Mouse (Mus musculus) bone marrow, adult 2 months (tissue): ENCODE results near the gene Sycp2. TPM values are rescaled to one million over a fixed set of nuclear protein-coding genes. Genes with fewer than 3 reads are reported as not detected.

ENCODE experiments used
- H3K27ac ChIP-seq: fragments of 200-500 bp; 2 replicates; pipeline ENCODE4 v1.5.1; 2012; ENCODE audit warnings: low read depth, mild to moderate bottlenecking, control low read depth, inconsistent platforms, low read length; ENCODE audit not compliant: control insufficient read depth, poor library complexity, insufficient read depth
- H3K4me1 ChIP-seq: fragments of 200-500 bp; 2 replicates; pipeline ENCODE4 v1.6.1; 2011; ENCODE audit warnings: low read length; ENCODE audit not compliant: control insufficient read depth, insufficient read depth
- H3K4me3 ChIP-seq: fragments of 200-500 bp; replicated peaks from 2 replicates; pipeline ENCODE3; 2011; ENCODE audit warnings: mild to moderate bottlenecking, low read depth, low read length, control low read depth; ENCODE audit not compliant: control insufficient read depth
- CTCF ChIP-seq: fragments of 200-500 bp; IDR thresholded peaks from 2 replicates; pipeline ENCODE4 v1.5.1; 2011; ENCODE audit warnings: low read length, control low read depth; ENCODE audit not compliant: control insufficient read depth, insufficient read depth
- POLR2A ChIP-seq: fragments of 200-500 bp; IDR thresholded peaks from 2 replicates; pipeline ENCODE4 v1.6.1; 2011; ENCODE audit warnings: low read depth, mild to moderate bottlenecking, control low read depth, low read length, borderline replicate concordance; ENCODE audit not compliant: control insufficient read depth
- WGBS: fragments of 180-500 bp; shearing (Covaris S2); methylation state at CpG from one replicate; pipeline ENCODE4 v1.1.7; 2018; 5-methylcytosine and 5-hydroxymethylcytosine counted together
- polyA plus RNA-seq: library from polyadenylated mRNA; stranded (reverse); fragments of >200 nt; gene quantifications from 2 replicates; pipeline ENCODE4 v1.2.4, GENCODE M21; 2011; ENCODE audit warnings: low replicate concordance; ENCODE audit not compliant: missing spikeins, insufficient read depth, insufficient read length

Sycp2 gene
- polyA plus RNA-seq, 1 experiment, result 2.7 TPM

DNA sequence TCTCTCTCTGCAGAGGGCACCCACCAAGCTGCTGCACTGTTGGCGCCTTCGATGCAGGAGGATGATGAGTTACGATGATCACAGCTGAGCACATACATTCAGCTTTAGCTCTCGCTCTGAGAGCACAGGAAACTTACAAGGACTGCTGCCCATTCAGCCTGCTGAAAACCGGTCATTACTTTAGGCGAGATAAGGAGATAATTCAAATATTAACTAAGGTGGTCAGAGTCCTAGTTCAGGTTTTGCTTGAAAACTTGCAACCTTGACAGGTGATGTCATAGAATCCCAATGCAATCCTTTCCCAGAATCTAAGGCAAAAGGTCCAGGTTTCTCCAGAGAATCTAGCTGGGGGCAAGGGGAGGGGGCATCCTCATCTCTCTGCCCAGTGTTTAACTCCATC is 21.9 kb upstream of the Sycp2 start:
- WGBS, result 79% methylated on average over 6 of the region's 6 CpGs
- H3K4me3 ChIP-seq, result no peak overlapping the region
- TF ChIP-seq POLR2A, result no peak
- TF ChIP-seq CTCF, result no peak
- no peaks in the 10 kb centered on the region; the same call in 1 of the 2 replicates for H3K4me1 ChIP-seq
- H3K27ac ChIP-seq, result no peak overlapping the region

DNA sequence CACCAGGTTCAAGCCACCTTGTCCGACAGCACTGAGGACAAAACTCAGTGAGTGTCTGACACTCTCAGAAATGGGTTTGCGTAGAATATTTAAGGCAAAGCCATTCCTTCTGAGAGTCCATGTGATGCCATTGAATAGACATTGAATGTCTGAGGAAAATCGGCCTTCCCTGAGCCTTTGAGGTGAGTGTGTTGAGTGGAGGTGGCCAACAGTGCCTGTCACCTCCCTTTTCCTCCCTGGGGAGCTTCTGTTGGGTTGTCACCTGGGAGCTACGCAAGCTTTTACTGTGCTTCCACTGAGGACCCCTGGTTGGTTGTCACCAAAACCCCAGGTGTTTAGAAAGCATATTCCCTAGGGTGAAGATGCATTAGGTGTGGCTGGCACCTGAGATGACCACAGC is 21.2 kb upstream of the Sycp2 start:
- TF ChIP-seq CTCF (no peak), POLR2A (no peak)
- no peaks in the 10 kb centered on the region; the same call in 1 of the 2 replicates for H3K4me1 ChIP-seq
- H3K27ac ChIP-seq, result no peak overlapping the region
- no peak overlapping the region for H3K4me3 ChIP-seq
- 73% methylated on average over 4 of the region's 4 CpGs for WGBS

DNA sequence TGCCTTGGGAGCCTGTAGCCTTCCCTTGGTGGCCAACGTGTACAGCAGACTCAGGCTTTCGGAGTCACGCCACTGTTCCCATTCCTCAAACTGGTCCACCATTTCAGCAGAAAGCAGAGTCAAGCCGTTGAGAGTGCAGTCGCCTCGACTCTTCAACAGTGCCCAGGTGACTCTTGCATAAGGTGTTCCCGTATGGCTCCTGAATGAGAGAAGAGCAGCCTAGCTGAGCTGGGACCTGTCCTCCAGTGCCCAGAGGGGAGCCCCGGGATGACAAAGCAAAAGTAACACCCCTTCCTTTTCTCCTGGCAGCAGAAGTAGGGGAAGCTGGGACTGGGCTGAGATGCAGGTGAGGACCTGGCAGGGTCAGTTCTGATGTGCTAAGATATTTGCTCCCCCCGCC is 20.7 kb upstream of the Sycp2 start:
- Histone ChIP-seq H3K4me1 (no peaks in the 10 kb centered on the region; the same call in 1 of the 2 replicates), H3K27ac (no peak overlapping the region), H3K4me3 (no peak overlapping the region)
- no peak for TF ChIP-seq POLR2A
- TF ChIP-seq CTCF, result no peak
- 67% methylated on average over 9 of the region's 9 CpGs for WGBS

DNA sequence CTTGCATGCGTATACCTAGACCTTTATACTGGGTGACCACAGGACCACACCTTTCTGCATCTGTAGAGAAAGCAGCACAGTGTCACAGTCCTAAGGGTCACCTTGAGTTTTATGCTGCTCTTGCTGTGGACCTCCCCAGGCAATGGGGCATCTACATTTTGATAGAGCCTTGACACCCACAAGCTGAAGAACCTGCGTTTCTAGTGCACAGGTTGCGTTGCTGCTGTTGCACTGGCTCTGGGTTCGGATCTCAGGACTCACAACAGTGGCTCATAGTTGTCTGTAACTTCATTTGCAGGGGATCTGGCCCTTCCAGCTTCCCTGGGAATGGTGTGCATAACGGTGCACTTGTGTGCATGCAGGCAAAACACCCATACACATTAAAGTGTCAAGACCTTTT is 19.7 kb upstream of the Sycp2 start:
- 79% methylated on average over 5 of the region's 5 CpGs for WGBS
- no peaks in the 10 kb centered on the region for H3K4me1 ChIP-seq

DNA sequence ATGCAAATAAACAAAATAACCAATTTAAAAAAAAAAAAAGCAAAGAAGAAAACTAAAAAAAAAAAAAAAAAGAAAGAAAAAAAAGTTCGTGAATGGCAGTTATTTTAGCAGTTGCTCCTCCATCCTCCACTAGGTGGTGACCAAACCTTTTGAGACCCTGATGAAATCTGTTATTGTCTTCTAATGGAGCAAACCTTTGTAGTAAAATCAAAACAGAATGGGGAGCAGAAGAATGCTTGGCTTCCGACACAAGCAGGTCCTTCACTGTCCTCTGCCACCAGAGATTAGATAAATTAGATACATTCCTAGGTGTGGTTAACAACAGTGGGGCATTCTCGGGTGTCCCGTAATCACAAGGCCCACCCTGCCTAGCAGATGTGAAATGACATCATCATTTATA is 18.7 kb upstream of the Sycp2 start:
- Histone ChIP-seq H3K4me1 (no peaks in the 10 kb centered on the region), H3K4me3 (no peak overlapping the region), H3K27ac (no peak overlapping the region)
- TF ChIP-seq CTCF (no peak), POLR2A (no peak)
- 40% methylated on average over 4 of the region's 4 CpGs for WGBS

More for the DNA sequence above, 19.7 kb upstream of the Sycp2 start:
- Histone ChIP-seq H3K27ac (no peak overlapping the region), H3K4me3 (no peak overlapping the region)
- no peak for TF ChIP-seq CTCF
- no peak for TF ChIP-seq POLR2A

GRCm38 (mm10) chr2:178423223-178423622 is 15.7 kb upstream of the Sycp2 start:
- 79% methylated on average over 5 of the region's 5 CpGs for WGBS
- H3K27ac ChIP-seq, result no peak overlapping the region
- TF ChIP-seq CTCF, result no peak
- TF ChIP-seq POLR2A, result no peak
- no peak overlapping the region for H3K4me3 ChIP-seq
- H3K4me1 ChIP-seq, result no peaks in the 10 kb centered on the region

DNA sequence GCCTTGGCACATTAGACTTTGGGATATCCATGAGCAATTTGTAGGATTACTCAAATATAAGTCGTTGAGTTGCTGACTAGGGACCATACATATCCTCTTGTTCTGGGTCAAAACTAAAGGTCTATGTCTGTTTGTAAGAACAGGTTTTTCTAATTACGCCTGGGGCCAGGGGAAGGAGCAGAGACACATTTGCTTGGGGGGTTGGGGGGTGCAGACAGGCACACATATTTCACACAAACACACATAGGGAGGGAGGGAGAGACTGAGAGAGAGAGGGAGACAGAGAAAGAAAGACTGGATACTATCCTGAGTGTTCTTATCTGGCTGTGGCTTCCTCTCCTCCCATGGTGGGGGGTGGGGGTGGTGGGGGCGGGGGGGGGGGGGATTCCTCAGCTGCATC is 14.7 kb upstream of the Sycp2 start:
- WGBS, result 53% methylated on average over 3 of the region's 3 CpGs
- Histone ChIP-seq H3K4me1 (no peaks in the 10 kb centered on the region; the same call in 1 of the 2 replicates), H3K27ac (no peak overlapping the region), H3K4me3 (no peak overlapping the region)
- no peak for TF ChIP-seq POLR2A
- TF ChIP-seq CTCF, result no peak

DNA sequence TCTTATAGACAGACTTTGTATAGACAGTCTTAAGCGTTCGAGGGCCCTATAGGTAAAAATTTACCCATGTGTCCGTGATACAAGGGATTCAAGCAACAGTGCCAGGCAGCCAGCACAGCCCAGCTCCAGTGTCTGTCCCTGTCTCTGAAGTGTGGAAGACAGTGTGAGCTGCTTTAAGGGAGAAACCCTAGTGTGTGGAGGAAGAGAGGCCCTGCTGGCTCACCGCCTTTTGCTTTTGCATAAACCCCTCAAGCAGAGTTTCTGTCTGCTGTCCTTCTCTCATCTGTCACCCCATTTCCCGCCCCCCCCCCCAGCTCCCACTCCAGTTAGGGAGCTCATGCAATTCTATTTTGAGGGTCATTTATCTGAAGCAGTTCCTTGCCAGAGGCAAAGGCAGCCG is 14.1 kb upstream of the Sycp2 start:
- H3K27ac ChIP-seq, result no peak overlapping the region
- 83% methylated on average over 6 of the region's 6 CpGs for WGBS
- no peaks in the 10 kb centered on the region; the same call in 1 of the 2 replicates for H3K4me1 ChIP-seq
- TF ChIP-seq CTCF (no peak), POLR2A (no peak)
- H3K4me3 ChIP-seq, result no peak overlapping the region

DNA sequence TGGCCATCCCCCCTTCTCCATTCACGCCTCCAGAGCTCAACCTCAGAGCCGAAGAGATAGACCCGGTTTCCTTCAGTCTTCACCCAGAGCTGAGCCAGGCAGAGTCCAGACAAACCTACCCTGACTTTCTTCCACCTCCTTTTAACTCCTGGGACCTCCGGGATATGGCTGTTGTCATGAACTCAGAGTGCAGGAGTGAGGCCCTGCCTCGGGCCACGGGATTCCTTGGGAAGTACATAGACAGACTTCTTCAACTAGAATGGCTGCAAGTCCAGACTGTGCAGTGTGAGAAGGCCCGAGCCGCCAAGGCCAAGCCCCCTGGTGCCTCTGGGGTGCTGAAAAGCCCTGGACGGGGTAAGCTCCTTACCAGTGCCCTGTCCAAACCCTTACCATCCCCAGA is 13.1 kb upstream of the Sycp2 start:
- Histone ChIP-seq H3K4me3 (no peak overlapping the region), H3K4me1 (no peaks in the 10 kb centered on the region; the same call in 1 of the 2 replicates), H3K27ac (no peak overlapping the region)
- TF ChIP-seq CTCF (no peak), POLR2A (no peak)
- 81% methylated on average over 9 of the region's 9 CpGs for WGBS
